Mouse (Mus musculus): Measurements from ENCODE around the gene Tub.

Tub gene

DNA sequence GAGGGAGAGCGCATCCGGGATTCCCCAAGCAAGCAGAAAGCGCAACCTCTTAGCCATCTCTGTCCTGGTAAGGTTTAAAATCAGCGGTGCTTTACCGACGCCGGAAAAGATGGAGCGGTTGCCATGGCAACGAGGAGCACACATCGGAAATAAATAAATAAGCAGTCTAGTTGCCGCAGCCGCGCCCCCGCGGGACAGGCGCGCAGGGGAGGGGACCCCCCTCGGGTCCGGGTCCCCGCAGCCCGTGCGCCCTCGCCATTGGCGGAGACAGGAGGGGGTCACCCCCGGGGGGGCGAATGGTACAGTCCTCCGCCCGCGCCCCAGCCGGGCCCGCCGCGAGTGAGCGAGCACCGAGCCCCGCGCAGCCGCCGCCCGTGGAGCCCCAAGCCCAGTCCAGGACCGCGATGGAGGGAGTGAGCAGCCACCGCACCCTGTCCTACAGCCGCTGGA is at the start of gene Tub:
TSS of gene Tub (plus strand) at position 27 of the 450 bp plus-strand sequence.
- peak; percentile 40 for DNase-seq (ENCODE audit: low read depth)

DNA sequence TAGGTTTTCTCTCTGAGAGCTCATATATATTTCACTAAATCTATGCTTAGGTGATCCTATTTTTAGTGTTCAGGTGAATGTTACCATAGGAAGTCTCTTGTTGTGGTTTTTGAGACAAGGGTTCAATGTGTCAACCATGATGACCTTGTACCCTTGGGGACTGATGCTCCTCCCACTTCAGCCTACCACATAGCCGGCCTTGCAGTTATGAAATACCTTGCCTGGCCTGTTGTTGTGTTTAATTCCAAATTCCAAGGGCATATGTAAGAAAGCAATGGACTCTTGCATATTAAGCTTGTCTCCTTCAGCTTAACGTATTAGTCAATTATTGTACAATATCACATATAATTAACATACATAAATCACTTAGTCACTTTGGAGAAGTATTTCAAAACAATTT is 46.2 kb upstream of the Tub start:
- no peak for DNase-seq (ENCODE audit: low read depth)

- DNase-seq (ENCODE audit: low read depth) = no peak
Observed at GRCm38 (mm10) chr7:108927043-108927442, 23.1 kb upstream of the Tub start.

DNA sequence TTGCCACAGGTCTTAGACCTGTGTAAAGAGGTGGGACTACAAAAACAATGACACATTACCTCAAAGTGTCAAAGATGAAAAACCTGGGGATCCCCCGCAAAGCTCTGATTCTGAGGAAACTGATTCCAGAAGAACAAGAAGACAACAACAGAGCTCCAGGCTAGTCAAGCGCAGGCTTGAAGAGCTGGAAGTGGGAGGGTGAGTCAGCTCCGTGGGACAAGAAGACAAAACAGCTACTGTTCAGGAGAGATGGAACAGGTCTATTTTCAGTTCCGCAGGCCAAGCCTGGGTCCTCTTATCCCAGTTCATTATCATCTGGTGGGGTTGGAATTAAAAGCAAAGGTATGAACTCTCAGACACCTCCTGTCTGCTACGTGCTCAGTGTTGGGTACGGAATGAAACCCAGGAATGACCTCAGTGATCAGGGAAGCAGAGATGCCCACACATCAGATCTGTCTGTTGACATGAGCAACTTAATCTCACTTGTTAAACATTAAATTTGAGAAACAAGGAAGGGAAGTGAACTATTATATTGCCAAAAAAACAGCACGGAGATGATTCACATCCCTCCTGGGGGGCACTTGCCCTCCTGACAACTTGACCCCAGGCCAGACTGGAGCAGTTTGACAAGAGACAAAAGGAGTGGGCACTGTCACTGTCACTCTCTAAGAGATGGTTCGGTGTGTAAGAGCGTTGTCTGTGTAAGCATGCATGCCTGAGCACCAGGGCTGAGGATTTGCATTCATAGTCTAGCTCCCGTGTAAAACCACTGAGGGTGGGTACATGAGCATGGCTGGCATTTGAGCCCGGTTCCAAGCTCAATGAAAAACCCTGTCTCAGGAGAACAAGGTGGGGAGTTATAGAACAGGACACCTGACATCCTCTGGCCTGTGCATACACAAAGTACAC is 21.6 kb upstream of the Tub start:
- no peak for DNase-seq (ENCODE audit: low read depth)

- no peak for DNase-seq (ENCODE audit: low read depth)
Observed at GRCm38 (mm10) chr7:108929726-108930393, 20.3 kb upstream of the Tub start, which contains the start of gene Nlrp10. Gene Nlrp10, minus strand, starts transcription at chr7:108930178.

DNA sequence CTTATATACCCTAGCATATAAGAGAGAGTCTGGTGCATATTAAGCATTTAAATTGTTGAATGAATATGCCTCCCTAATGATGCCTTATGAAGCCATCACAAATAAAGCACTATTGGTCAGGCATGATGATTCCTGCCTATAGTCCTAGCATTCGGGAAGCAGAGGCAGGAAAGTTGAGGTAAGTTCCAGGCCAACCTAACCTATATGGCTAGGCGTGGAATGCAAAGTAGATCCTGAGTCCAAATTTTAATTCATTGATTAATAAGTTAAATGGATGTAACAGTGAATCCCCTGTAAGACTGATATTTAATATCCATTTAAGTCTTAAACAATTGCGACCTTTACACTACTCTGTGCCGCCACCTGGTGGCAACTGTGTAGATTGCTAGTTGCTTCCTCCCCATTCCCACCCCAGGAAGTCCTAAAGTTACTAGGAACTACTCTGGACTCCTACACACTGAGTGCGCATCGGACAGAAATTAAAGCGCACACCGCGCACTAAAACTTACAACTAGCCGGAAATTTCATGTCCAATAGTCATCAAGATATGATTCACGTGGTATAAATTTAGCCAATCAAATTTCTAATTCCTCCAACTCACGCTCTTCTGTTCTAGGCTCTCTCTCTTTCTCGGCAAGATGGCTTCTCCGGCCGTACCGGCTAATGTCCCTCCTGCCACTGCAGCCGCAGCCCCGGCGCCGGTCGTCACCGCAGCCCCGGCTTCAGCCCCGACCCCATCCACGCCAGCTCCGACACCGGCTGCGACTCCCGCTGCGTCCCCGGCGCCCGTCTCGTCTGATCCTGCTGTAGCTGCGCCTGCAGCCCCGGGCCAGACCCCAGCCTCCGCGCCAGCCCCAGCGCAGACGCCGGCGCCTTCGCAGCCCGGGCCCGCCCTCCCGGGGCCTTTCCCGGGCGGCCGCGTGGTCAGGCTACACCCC is 16.1 kb upstream of the Tub start, which contains the start of gene Eif3f:
TSS of gene Eif3f (plus strand) at position 624 of the 938 bp plus-strand sequence.
- peak; percentile 97 for DNase-seq (ENCODE audit: low read depth)

- DNase-seq (ENCODE audit: low read depth) = no peak
Observed at GRCm38 (mm10) chr7:108934836-108935235, 15.3 kb upstream of the Tub start.

GRCm38 (mm10) chr7:108935411-108935810 is 14.7 kb upstream of the Tub start:
- DNase-seq (ENCODE audit: low read depth) = no peak

- no peak for DNase-seq (ENCODE audit: low read depth)
Observed at GRCm38 (mm10) chr7:108936591-108936990, 13.5 kb upstream of the Tub start.

GRCm38 (mm10) chr7:108941466-108941865 is 8.7 kb upstream of the Tub start:
- DNase-seq (ENCODE audit: low read depth) = no peak

DNA sequence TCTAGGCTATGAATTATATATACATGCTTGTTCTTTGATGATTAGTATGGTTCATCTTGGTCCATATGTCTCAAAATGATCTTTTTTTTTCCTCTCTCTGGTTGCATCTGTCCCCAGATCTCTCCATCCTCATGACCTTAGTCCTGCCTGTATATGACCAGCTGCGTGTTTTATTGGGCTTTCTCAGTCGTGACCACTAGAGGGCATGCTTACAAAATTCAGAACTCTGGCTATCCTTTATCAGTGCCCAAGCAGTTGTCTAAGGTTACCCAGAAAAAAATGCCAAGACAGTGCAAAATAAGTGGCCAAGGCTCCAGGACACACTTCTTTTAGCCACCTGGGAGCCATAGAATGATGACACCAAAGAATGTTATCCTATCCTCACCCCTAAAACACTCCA is 6.1 kb upstream of the Tub start:
- peak; percentile 56 for DNase-seq (ENCODE audit: low read depth)

DNA sequence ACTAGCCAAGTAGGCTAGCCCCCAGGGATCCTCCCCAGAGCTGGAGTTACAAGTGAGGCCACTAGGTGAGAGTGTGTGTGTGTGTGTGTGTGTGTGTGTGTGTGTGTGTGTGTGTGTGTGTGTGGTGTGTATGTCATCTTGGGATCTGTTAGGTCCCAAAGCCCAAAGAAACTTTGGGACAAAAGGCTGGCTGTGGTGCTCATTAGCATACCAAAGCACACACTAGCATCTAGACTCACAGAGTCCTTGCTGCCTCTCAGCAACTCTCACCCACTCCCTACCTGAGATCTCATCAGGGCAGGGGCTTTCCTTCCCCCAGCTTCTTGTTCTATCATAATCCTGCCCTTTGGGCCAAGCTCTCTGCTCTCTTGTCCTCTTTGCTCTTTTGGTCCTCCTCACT is 1.5 kb upstream of the Tub start:
- DNase-seq (ENCODE audit: low read depth) = no peak

- DNase-seq (ENCODE audit: low read depth) = no peak
Observed at GRCm38 (mm10) chr7:108949301-108949700, 837 bp upstream of the Tub start.

GRCm38 (mm10) chr7:108950762-108951331 is 709 bp downstream of the Tub start:
- DNase-seq (ENCODE audit: low read depth) = no peak

DNA sequence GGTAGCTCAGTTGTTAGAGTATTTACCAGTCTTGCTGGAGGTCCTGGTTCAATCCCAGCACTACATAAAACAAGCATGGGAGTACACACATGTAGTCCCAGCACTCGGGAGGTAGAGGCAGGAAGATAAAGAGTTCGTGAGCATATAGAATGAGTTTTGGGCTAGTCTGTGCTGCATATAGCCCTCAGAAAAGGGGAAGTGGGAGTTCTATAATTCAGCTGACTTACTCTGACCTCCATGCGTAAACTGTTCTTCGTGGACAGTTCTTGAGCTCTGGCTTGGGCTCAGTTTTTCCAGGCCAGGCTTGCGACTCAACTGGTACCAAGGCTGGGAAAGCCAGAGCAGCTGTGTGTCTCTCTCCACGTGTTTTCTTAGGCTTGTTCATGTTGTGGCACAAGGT is 2.7 kb downstream of the Tub start:
- DNase-seq (ENCODE audit: low read depth) = no peak

DNA sequence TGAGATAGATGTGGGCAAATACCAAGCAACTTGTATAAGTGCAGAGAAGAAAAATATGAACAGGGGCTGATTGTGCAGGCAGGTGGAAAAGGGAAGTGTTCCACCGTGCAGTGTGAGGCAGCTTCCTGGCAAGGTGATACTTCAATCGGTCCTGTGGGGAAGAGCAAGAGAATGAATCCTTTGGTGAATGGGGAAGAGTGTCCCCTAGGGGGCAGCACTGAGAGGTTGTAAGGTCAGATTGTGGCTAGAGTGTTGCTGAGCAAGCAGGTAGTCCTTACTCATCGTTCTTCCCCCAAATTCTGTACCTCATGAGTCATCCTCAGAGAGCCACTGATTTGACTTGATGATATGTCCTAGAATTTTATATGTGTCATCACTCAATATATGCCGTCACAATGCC is 4.0 kb downstream of the Tub start:
- DNase-seq (ENCODE audit: low read depth) = peak; percentile 50

DNA sequence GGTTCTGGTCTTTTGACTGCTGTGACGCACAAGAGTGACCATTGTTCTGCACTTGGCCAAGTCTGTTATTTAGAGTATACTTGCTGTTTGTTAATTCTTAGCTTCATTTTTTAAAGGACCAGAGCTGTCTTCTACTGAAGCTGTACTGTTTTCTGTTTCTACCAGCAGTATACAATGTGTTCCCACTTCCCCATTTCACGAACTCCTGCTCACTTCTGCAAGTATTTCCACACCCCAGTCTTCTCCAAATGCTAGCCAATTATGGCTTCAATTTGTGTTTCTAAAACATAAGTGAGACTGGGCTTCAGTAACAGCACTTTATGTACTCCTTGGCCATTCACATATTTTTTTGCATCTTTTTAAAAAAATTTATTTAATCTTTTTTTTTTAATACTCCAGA is 7.6 kb downstream of the Tub start:
- no peak for DNase-seq (ENCODE audit: low read depth)

GRCm38 (mm10) chr7:108965968-108966367 is 15.8 kb downstream of the Tub start:
- DNase-seq (ENCODE audit: low read depth) = no peak

DNA sequence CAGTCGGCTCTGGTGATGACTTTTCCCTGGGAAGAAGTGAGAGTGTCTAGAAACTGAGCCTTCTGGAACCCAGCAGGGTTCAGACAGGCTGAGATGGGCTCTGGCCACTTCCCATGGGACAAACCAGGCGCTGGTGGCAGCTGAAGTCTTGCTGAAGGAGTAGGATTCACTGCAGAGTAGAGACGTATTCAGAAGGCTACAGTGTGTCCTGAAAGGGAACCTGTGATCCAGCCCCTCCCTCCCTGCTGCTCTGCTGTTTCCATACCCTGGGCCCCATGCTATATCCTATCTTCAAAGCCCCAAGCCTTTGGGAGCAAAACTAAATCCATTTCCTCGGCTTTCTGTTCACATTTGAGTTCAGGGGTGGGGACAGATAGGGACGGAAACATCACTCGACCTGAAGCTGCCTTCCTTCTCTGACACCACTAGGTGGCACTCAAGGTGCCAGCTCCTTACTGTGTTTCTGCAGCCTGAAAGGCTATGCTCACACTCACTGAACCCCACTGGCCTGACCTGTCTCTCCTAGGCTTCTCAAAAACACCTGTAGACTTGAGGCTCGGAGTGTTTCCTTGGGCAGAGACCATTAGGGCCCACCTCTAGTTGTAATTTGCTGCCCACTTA is 16.7 kb downstream of the Tub start:
- peak; percentile 50 for DNase-seq (ENCODE audit: low read depth)

GRCm38 (mm10) chr7:108968201-108968600 is 18.1 kb downstream of the Tub start:
- DNase-seq (ENCODE audit: low read depth) = no peak

DNA sequence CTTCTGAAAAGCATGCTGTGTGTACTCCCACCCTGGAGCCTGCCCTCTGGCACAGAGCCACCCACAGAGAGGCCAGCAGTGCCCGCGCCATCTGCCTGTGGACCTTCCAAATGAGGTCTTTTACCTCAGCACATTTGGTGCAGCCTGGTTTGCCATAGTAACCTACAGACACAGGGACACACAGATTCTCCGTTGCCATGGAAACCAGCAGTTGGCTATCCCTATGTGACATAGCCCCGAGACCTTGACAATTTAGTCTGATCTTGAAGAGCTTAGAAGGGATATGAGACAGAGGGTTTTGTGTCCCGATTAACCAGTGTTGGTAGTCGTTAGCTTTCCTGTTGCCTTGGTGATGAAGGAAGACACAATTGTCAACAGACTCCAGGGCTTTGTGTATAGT is 22.1 kb downstream of the Tub start:
- DNase-seq (ENCODE audit: low read depth) = no peak

Measured in c-Kit-positive CD71-negative TER-119-negative erythroid progenitor cells, embryonic 14.5 days (primary cell).